Mouse (Mus musculus) heart, adult 2 months (tissue): ENCODE measurements around the gene Spsb1.

Source experiments
- CTCF ChIP-seq: fragments of 200-600 bp; IDR thresholded peaks from 2 replicates; pipeline ENCODE4 v1.8.1; 2022; ENCODE audit warnings: antibody characterized with exemption, mild to moderate bottlenecking, moderate library complexity
- POLR2A ChIP-seq: fragments of 200-500 bp; IDR thresholded peaks from 2 replicates; pipeline ENCODE4 v1.6.1; 2011; ENCODE audit warnings: mild to moderate bottlenecking, low read depth, low read length, control low read depth; ENCODE audit not compliant: insufficient read depth

DNA sequence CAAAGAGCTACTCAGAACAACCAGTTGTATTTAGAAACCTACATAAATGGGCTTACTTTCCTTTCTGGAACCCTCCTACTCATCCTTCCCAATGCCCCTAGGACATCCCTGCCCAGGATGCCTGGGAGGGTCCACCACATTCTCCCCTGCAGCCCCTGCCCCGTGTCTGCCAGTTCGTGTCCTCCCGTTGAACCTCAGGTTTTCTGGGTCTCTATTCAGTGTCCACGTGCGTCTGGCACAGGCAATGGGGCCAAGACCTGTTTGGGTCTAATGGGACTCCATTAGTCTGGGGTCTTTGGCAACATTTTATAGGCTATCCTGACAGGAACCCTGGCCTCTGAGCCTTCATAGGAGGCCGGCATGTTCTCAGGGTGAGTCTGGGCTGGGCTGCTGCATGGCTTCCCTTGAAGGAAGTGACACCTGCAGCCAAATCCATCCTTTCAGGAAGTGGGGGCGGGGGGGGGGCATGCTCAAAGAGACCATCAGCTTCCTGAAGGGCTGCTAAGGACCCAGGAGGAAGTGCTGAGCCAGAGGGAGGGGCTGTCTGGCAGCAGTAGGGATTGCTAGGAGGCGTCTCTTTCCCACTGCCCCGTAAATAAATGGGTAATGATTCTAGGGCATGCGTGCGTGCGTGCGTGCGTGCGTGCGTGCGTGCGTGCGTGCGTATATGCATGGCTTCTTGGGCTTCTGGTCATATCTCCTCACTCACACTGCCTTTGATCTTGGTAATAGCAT is 65.9 kb downstream of the Spsb1 start:
- no peak for TF ChIP-seq POLR2A
- no peak for TF ChIP-seq CTCF
